Mouse (Mus musculus) left cerebral cortex, adult 2 months (tissue): Measurements from ENCODE around the gene Fkbpl. TPM values are rescaled to one million over a fixed set of nuclear protein-coding genes. Genes with fewer than 3 reads are reported as not detected.

Experiments
- DNase-seq, 2 experiments: peaks; one replicate each; pipeline ENCODE4 v3.0.0; 2021 to 2022; ENCODE audit warnings: low spot score in 2 of 2, mixed read lengths in 1 of 2; ENCODE audit errors: extremely low spot score in 1 of 2
- H3K27ac ChIP-seq: fragments of 200-600 bp; 2 replicates; pipeline ENCODE4 v1.8.1; 2022
- H3K4me3 ChIP-seq: fragments of 200-600 bp; 2 replicates; pipeline ENCODE4 v1.8.1; 2022
- CTCF ChIP-seq: fragments of 200-600 bp; IDR thresholded peaks from 2 replicates; pipeline ENCODE4 v1.8.1; 2022; ENCODE audit warnings: antibody characterized with exemption, mild to moderate bottlenecking, moderate library complexity
- intact Hi-C: fragments of 180-260 bp; cut with DNase I; formaldehyde crosslinking; loops from one replicate; pipeline ENCODE4 v1.15.1; 2025
- total RNA-seq, 2 experiments: library from RNA; stranded (reverse); gene quantifications; 2 replicates each; pipeline ENCODE4 v1.2.3; 2021

Fkbpl gene
- total RNA-seq, 2 experiments from 2014 or later: 10.9 to 16.9 TPM

GRCm38 (mm10) chr17:34611050-34611449 lies 33.5 kb upstream of the Fkbpl start:
- TF ChIP-seq CTCF: no peak
- intact Hi-C loops: no loop called here
- H3K27ac ChIP-seq: no peak overlapping the region
- H3K4me3 ChIP-seq: no peak overlapping the region
- DNase-seq: no peak

GRCm38 (mm10) chr17:34613054-34613645 lies 31.4 kb upstream of the Fkbpl start:
- Histone ChIP-seq H3K4me3 (no peak overlapping the region), H3K27ac (peak overlapping the region; percentile 55; the same call in 1 of the 2 replicates)
- intact Hi-C loops: no loop called here
- TF ChIP-seq CTCF: no peak
- no peak for DNase-seq

DNA sequence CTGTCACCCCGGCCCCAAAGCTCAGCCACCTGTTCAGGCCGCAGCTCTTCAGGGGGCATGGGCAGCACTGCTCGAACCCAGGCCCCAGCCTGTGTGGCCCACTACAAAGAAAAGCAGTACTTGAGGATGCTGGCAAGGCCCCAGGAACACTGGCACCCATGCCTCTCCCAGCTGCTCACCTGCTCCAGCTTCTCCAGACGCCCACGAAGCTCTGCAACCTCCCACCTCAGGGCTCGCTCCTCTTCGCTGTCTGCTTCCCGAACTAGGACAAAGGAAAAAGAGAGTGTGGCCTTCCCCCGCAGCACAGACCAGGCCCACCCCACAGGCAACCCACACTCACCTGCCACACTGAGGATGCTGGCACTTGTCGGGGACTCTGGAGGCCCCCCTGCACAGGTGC lies 30.7 kb upstream of the Fkbpl start:
- no peak for TF ChIP-seq CTCF
- intact Hi-C loops: no loop called here
- no peak for DNase-seq
- H3K4me3 ChIP-seq: no peak overlapping the region
- H3K27ac ChIP-seq: peak overlapping the region; percentile 55; the same call in 1 of the 2 replicates

GRCm38 (mm10) chr17:34615871-34616270 lies 28.7 kb upstream of the Fkbpl start, which contains the start of gene Egfl8:
Gene Egfl8 (minus strand): TSS chr17:34615971.
- no peak for TF ChIP-seq CTCF
- intact Hi-C loops: no loop called here
- Histone ChIP-seq H3K27ac (peak within 1 kb of the TSS; percentile 51; the same call in 1 of the 2 replicates), H3K4me3 (no peak within 1 kb of the TSS)
- DNase-seq: no peak

DNA sequence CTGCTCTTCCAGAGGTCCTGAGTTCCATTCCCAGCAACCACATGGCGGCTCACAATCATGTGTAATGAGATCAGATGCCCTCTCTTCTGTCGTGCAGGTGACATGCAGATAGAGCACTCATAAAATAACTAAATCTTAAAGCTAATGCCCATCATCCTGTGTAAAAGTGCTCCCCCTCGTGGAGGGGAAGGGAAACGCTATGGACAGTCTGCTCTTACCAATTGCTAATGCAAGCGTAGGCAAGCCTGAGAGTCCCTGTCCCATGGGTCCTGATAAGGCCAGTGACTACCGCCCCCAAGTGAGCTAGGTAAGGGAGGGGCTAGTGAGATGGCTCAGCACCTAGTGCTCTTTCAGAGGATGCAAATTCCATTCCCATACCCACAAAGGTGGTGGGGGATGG lies 25.6 kb upstream of the Fkbpl start:
- H3K27ac ChIP-seq: peak overlapping the region; percentile 44; the same call in 1 of the 2 replicates
- TF ChIP-seq CTCF: peak; percentile 80
- peak; percentile 62 to 63 for DNase-seq
- intact Hi-C loops: loop anchor here (2.0 kb wide), 1 partner anchor 178 kb away; no protein-coding TSS in a partner anchor
- no peak overlapping the region for H3K4me3 ChIP-seq

DNA sequence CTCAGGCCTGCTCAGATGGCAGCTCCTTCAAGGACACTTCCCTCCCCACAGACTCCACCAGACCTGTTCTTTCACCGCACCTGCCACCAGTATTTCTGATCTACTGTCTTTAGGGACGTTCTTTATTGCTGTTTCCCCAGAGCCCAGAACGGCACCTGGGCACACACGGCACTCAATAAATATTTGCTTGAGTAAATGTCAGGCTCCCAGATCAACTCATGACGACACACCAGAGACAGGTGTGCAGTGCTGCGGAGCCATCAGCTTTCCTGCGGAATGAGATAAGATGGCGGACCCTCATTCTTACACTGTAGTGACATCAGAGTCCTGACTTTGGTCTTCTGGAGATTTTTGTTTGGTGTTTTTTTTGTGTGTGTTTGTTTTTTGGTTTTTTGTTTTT lies 23.6 kb upstream of the Fkbpl start:
- intact Hi-C loops: loop anchor here (10.0 kb wide), 1 partner anchor 624 kb away; the partner anchor contains the start of gene Ddx39b
- Histone ChIP-seq H3K27ac (no peak overlapping the region), H3K4me3 (no peak overlapping the region)
- no peak for TF ChIP-seq CTCF
- DNase-seq: no peak

DNA sequence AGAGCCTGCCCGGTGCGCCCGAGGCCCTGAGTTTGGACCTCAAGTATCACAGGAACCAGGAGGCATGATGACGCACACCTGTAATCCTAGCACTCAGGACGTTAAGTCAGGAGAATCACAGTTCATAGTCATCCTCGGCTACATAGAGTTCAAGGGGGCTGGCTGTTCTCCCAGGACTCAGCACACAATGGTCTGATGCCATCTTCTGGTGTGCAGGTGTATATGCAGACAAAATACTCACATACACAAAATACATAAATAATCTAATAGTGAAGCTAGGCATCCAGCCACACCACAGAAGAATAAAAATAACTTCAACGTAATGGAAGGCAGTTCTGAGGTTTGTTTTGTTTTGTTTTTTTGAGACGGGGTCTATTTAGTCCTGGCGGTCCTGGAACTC lies 21.4 kb upstream of the Fkbpl start:
- Histone ChIP-seq H3K4me3 (no peak overlapping the region), H3K27ac (no peak overlapping the region)
- peak; percentile 38 for TF ChIP-seq CTCF
- intact Hi-C loops: loop anchor here (10.0 kb wide), 1 partner anchor 622 kb away; the partner anchor contains the start of gene Ddx39b
- no peak for DNase-seq

DNA sequence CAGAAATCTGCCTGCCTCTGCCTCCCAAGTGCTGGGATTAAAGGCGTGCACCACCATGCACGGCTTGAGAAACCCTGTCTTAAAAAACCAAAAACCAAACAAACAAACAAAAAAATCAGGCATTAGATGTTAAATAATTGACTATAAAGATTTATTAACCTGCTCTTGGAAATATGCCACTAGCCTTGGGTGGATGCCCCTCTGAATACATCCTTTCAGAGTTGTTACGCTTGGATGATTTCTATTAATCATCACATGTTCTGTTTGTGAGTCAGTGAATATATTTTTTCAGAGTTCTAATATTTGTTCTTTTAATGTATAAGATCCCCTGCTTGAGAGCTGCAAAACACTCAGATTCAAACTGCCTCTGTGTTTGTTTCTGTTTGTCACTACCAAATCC lies 19.6 kb upstream of the Fkbpl start:
- Histone ChIP-seq H3K4me3 (no peak overlapping the region), H3K27ac (no peak overlapping the region)
- no peak for DNase-seq
- intact Hi-C loops: loop anchor here (10.0 kb wide), 1 partner anchor 620 kb away; the partner anchor contains the start of gene Ddx39b
- no peak for TF ChIP-seq CTCF

GRCm38 (mm10) chr17:34626062-34626772 lies 18.3 kb upstream of the Fkbpl start:
- peak overlapping the region; percentile 68 for H3K4me3 ChIP-seq
- intact Hi-C loops: loop anchor here (10.0 kb wide), 1 partner anchor 619 kb away; the partner anchor contains the start of gene Ddx39b
- DNase-seq: no peak
- H3K27ac ChIP-seq: peak overlapping the region; percentile 97
- TF ChIP-seq CTCF: no peak

GRCm38 (mm10) chr17:34626773-34627092 lies 17.8 kb upstream of the Fkbpl start:
- TF ChIP-seq CTCF: peak; percentile 48
- intact Hi-C loops: loop anchor here (1.0 to 10.0 kb wide), 2 partner anchors 18 to 618 kb away; partner anchors contain the start of genes Ddx39b and Fkbpl
- Histone ChIP-seq H3K4me3 (peak overlapping the region; percentile 68), H3K27ac (peak overlapping the region; percentile 97)
- DNase-seq: no peak

- H3K27ac ChIP-seq: peak overlapping the region; percentile 97
- DNase-seq: peak; percentile 83 to 87
- intact Hi-C loops: loop anchor here (1.0 to 10.0 kb wide), 2 partner anchors 17 to 617 kb away; partner anchors contain the start of genes Ddx39b and Fkbpl
- no peak for TF ChIP-seq CTCF
- peak overlapping the region; percentile 68 for H3K4me3 ChIP-seq
Observed at GRCm38 (mm10) chr17:34627093-34627942, 17.2 kb upstream of the Fkbpl start.
